Mouse (Mus musculus) embryo, embryonic 11.5 days (tissue): Measurements from ENCODE around the gene Lrp6.

Experiments used
- DNase-seq: peaks from one replicate; pipeline ENCODE4 v3.0.0-alpha.2; 2012; ENCODE audit warnings: low read depth, low spot score

Gene Lrp6

GRCm38 (mm10) chr6:134575288-134575741, 8.6 kb upstream of the Lrp6 start:
- DNase-seq, result no peak

GRCm38 (mm10) chr6:134567986-134568556, 1.3 kb upstream of the Lrp6 start:
- no peak for DNase-seq

- no peak for DNase-seq
Observed at GRCm38 (mm10) chr6:134566248-134566817, 432 bp downstream of the Lrp6 start.

GRCm38 (mm10) chr6:134565606-134566247, 1.0 kb downstream of the Lrp6 start:
- DNase-seq, result no peak

- no peak for DNase-seq
Observed at GRCm38 (mm10) chr6:134564539-134564938, 2.2 kb downstream of the Lrp6 start.

GRCm38 (mm10) chr6:134559635-134560034, 7.1 kb downstream of the Lrp6 start:
- DNase-seq, result no peak

GRCm38 (mm10) chr6:134558546-134559129, 8.1 kb downstream of the Lrp6 start:
- DNase-seq, result no peak

GRCm38 (mm10) chr6:134557043-134557442, 9.7 kb downstream of the Lrp6 start:
- DNase-seq, result no peak

- DNase-seq, result no peak
Observed at GRCm38 (mm10) chr6:134556185-134556950, 10.4 kb downstream of the Lrp6 start.

- no peak for DNase-seq
Observed at GRCm38 (mm10) chr6:134555178-134555577, 11.6 kb downstream of the Lrp6 start.

- DNase-seq, result no peak
Observed at GRCm38 (mm10) chr6:134554230-134554629, 12.5 kb downstream of the Lrp6 start.

GRCm38 (mm10) chr6:134551007-134551406, 15.8 kb downstream of the Lrp6 start:
- DNase-seq, result no peak

GRCm38 (mm10) chr6:134550396-134550795, 16.4 kb downstream of the Lrp6 start:
- no peak for DNase-seq

GRCm38 (mm10) chr6:134544843-134545242, 21.9 kb downstream of the Lrp6 start:
- no peak for DNase-seq

GRCm38 (mm10) chr6:134544093-134544492, 22.7 kb downstream of the Lrp6 start:
- no peak for DNase-seq

- no peak for DNase-seq
Observed at GRCm38 (mm10) chr6:134543607-134544006, 23.2 kb downstream of the Lrp6 start.

GRCm38 (mm10) chr6:134542374-134542773, 24.4 kb downstream of the Lrp6 start:
- DNase-seq, result no peak

- DNase-seq, result no peak
Observed at GRCm38 (mm10) chr6:134540161-134540560, 26.6 kb downstream of the Lrp6 start.

GRCm38 (mm10) chr6:134539459-134539858, 27.3 kb downstream of the Lrp6 start:
- no peak for DNase-seq

GRCm38 (mm10) chr6:134538805-134539204, 28.0 kb downstream of the Lrp6 start:
- DNase-seq, result no peak

- no peak for DNase-seq
Observed at GRCm38 (mm10) chr6:134537461-134538117, 29.2 kb downstream of the Lrp6 start.
